Mouse (Mus musculus) cerebellum, adult 2 months (tissue): ENCODE results near the gene Igfbp6. TPM values are rescaled to one million over a fixed set of nuclear protein-coding genes. Genes with fewer than 3 reads are reported as not detected.
A peak's percentile ranks its signal among the peaks of the same experiment; 100 is the strongest.

Source experiments
- DNase-seq, 2 experiments: peaks; one replicate each; pipeline ENCODE4 v3.0.0; 2021
- H3K27ac ChIP-seq: fragments of 200-500 bp; 2 replicates; pipeline ENCODE4 v1.5.1; 2012; ENCODE audit warnings: low read length, control low read depth, inconsistent platforms; ENCODE audit not compliant: insufficient read depth
- H3K27me3 ChIP-seq: fragments of 200-500 bp; 2 replicates; pipeline ENCODE4 v1.6.1; 2012; ENCODE audit warnings: inconsistent platforms, mild to moderate bottlenecking, low read length, moderate library complexity; ENCODE audit not compliant: control insufficient read depth, insufficient read depth
- H3K4me1 ChIP-seq: fragments of 200-500 bp; 2 replicates; pipeline ENCODE4 v1.6.1; 2011; ENCODE audit warnings: low read length; ENCODE audit not compliant: control insufficient read depth, insufficient read depth
- H3K4me3 ChIP-seq: fragments of 200-500 bp; replicated peaks from 2 replicates; pipeline ENCODE3; 2011; ENCODE audit warnings: mild to moderate bottlenecking, low read depth, low read length, control low read depth; ENCODE audit not compliant: insufficient read depth
- CTCF ChIP-seq: fragments of 200-500 bp; IDR thresholded peaks from 2 replicates; pipeline ENCODE4 v1.5.1; 2011; ENCODE audit warnings: low read depth, mild to moderate bottlenecking, control low read depth, low read length, moderate library complexity, borderline replicate concordance; ENCODE audit not compliant: insufficient read depth
- POLR2A ChIP-seq: fragments of 200-500 bp; IDR thresholded peaks from 2 replicates; pipeline ENCODE4 v1.6.1; 2011; ENCODE audit warnings: low read length, control low read depth, borderline replicate concordance; ENCODE audit not compliant: insufficient read depth
- WGBS: fragments of 180-500 bp; shearing (Covaris S2); methylation state at CpG from one replicate; pipeline ENCODE4 v1.1.7; 2018; 5-methylcytosine and 5-hydroxymethylcytosine counted together
- polyA plus RNA-seq: library from polyadenylated mRNA; depleted of rRNA; stranded (reverse); fragments of >200 nt; gene quantifications from 2 replicates; pipeline ENCODE4 v1.2.3, GENCODE M21; 2012

The Igfbp6 gene
- polyA plus RNA-seq, 1 experiment: 15.0 TPM

DNA sequence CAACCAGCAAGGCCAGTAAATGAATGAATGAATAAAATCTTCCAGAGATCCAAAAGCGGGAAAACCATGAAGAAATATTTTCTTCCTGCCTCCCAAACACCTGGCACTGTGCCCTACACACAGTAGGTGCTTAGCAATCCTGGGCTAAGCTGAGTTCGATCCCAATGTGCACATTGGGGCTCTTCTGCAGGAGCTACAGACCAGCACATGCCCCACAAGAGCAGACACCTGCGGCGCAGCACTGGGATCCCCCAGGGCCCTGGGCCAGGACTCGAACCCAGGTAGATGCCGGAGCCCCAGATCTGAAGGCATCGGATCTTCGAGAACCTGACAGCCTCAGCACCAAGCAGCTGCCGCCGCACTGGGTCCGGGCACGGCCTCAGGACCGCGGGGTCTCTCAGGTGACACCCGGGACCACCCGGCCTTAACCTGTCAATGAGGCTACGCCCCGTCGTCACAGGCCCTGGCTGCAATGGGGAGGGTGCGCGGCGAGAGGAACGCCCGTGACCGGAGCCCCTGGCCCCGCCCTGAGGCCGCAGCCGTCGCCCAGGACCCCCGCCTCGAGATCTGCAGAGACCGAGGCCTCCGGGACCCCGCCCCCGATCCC, 8.5 kb upstream of the Igfbp6 start:
- H3K27ac ChIP-seq: peak overlapping the region; percentile 41
- no peak for TF ChIP-seq POLR2A
- TF ChIP-seq CTCF: no peak
- no peak for DNase-seq
- H3K4me3 ChIP-seq: peak overlapping the region; percentile 85
- H3K27me3 ChIP-seq: no peaks in the 10 kb centered on the region
- H3K4me1 ChIP-seq: peaks cover 2% of the 10 kb centered on the region; the same call in 1 of the 2 replicates
- 1% methylated on average over 35 of the region's 35 CpGs for WGBS

DNA sequence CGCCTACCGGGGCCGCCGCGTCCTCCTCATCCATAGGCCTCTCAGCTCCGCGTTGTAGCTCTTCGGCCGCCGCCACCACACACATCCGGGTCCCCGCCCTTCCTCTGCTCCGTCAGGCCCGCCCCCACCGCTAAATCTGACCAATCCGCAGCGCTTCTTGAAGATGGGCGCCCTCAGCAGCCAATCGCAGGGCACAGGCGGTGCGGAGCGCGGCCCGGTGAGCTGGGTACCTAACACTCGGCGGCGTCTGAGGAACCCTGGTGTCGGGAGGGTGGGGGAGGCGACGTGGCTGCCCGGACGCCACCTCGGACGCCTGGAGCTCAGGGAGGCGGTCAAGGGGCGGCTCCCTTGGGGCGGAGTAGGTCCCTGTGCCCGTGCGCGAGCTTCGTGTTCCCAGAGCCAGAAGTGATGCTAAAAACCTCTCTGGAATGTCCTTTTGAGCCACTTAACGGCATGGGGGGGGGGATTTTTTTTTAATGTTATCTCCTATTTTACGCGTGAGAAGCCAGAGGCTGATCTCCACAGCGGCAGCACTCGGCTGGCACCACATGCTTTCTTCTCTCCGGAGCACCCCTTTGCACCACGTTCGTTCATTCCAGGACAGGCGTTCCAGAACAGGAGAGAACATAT, 7.9 kb upstream of the Igfbp6 start, which contains the start of gene Spryd3:
Spryd3 (minus strand) TSS at position 106 of the 630 bp plus-strand sequence.
- TF ChIP-seq CTCF (no peak), POLR2A (peak; percentile 64)
- peak within 1 kb of the TSS; percentile 90 for H3K4me3 ChIP-seq
- under 1% methylated on average over 50 of the region's 50 CpGs for WGBS
- H3K27ac ChIP-seq: peak within 1 kb of the TSS; percentile 87
- peak; percentile 98 to 100 for DNase-seq
- peaks cover 2% of the 10 kb centered on the region; the same call in 1 of the 2 replicates for H3K4me1 ChIP-seq
- no peaks in the 10 kb centered on the region for H3K27me3 ChIP-seq

DNA sequence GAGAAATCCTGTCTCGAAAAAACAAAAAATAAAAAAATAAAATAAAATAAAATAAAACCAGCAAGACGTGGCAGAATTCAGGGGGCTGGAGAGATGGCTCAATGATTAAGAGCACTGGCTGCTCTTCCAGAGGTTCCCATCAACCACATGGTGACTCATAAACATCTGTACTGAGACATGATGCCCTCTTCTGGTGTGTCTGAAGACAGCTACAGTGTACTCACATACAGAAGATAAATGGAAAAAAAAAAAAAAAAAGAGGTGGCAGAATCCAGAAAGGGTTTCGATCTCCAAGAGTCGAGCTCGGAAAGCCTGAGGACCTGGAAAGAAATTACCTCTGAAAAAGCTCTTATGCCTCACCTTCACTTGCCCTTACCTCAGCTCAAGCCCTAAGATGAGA, 3.0 kb upstream of the Igfbp6 start:
- no peak overlapping the region for H3K4me3 ChIP-seq
- 89% methylated on average over 5 of the region's 5 CpGs for WGBS
- TF ChIP-seq CTCF (no peak), POLR2A (no peak)
- no peaks in the 10 kb centered on the region; the same call in 1 of the 2 replicates for H3K27me3 ChIP-seq
- no peak overlapping the region for H3K27ac ChIP-seq
- no peaks in the 10 kb centered on the region for H3K4me1 ChIP-seq
- no peak for DNase-seq

DNA sequence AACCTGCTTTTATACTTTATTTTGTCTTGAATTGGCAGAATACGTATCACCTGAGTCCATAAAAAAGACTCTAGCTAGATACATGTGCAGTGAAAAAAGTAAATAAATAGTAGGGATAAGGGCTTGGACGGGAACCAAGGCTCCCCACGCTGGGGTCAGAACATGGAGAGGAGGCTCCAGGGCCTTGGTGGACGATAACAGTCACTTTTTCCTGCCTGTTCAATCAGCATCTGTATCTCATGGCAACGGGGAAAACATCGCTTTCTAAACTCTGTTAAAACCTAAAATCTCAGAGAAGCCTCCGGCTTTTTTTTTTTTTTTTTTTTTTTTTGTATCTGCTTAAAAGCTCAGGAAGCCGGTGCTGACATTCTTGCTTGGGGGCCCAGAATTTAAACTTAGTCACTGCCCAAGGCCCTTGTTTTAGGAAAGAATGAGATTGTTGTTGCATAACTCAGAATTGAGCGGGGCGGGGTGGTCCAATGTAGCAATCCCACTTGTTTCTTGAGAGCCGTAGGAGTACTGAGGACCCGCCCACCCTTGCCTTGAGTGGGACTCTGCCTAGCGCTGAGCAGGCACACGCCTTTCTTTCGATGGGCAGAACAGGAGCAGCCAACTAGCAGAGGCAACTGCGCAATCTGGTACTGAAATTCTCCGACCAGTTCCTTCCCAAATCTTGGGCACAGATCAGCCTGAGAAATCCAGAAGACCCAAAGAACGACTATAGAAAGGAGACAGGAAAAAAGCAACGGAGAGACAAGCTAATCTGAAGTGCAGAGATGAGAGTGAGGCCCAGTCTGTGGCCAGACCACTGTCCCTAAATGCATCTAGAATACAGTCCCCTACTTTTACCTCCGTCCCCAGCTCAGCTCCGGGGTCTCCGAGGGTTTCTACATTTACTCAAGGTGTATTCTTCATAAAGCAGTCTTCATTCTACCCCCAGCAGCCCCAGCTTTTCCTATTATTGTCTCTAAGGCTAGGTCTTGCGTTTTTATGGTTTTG, 949 bp upstream of the Igfbp6 start:
- Histone ChIP-seq H3K27me3 (no peaks in the 10 kb centered on the region; the same call in 1 of the 2 replicates), H3K4me1 (no peaks in the 10 kb centered on the region), H3K27ac (no peak overlapping the region), H3K4me3 (no peak overlapping the region)
- WGBS: 78% methylated on average over 23 of the region's 23 CpGs
- DNase-seq: no peak
- TF ChIP-seq POLR2A: no peak
- TF ChIP-seq CTCF: no peak

DNA sequence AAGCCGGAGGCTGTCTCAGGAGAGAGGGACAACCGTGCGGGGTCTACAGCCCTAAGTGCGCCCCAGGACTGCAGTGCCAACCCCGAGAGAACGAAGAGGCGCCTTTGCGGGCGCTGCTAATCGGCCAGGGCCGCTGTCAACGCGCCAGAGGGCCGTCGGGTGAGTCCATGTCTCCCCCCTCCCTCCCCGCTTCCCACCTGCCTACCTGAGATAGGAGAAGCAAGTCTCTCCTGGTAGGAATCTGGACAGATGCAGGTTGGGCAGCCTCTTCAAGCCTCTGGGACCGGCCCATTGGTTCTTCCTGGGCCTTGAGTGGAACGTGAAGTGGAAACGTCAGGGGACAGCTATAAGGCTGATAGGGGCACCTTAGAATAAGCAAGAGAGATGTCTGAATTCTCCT, 564 bp downstream of the Igfbp6 start:
- TF ChIP-seq CTCF (no peak), POLR2A (no peak)
- Histone ChIP-seq H3K4me1 (no peaks in the 10 kb centered on the region), H3K4me3 (no peak overlapping the region), H3K27ac (no peak overlapping the region), H3K27me3 (no peaks in the 10 kb centered on the region; the same call in 1 of the 2 replicates)
- DNase-seq: no peak
- 32% methylated on average over 19 of the region's 19 CpGs for WGBS

DNA sequence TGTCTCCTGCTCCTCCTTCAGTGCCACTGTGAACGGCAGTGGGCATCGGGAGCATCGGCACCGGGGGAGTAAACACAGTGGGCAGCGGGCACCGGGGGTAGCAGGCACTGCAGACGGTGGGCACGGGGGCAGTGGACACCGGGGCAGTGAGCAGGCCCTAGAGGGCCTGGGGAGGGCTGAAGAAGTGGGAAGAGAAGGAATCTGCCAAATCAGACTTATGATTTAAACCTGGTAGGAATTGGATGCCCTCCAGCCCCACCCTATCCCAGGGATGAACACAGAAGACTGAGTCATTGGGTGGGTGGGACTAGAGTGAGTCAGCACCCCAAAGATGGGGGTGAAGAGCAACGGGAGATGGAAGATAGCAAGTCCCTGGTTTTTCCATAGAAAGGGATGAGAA, 1.2 kb downstream of the Igfbp6 start:
- no peak for DNase-seq
- 86% methylated on average over 10 of the region's 10 CpGs for WGBS
- Histone ChIP-seq H3K4me1 (no peaks in the 10 kb centered on the region), H3K27ac (no peak overlapping the region), H3K4me3 (no peak overlapping the region), H3K27me3 (no peaks in the 10 kb centered on the region; the same call in 1 of the 2 replicates)
- no peak for TF ChIP-seq CTCF
- TF ChIP-seq POLR2A: no peak

DNA sequence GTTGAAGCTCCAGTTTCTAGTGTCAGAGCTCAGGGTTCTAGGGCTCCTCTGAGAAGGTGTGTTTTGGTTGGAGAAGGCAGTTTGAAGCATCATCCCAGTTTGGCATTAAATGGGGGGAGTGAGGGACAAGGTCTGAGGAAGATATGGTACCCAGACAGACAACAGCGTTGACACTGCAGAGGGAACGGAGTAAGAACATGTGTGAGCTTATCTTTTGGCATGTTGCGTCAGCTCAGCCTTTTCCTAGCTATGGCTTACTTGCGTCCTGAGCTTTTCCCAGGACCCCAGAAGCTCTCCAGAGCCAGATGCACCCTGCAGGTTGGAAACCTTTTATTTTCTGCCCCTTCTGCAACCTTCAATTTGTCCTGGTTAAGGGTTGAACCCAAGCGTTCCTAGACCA, 1.9 kb downstream of the Igfbp6 start:
- Histone ChIP-seq H3K27me3 (no peaks in the 10 kb centered on the region; the same call in 1 of the 2 replicates), H3K4me1 (no peaks in the 10 kb centered on the region), H3K27ac (no peak overlapping the region), H3K4me3 (no peak overlapping the region)
- DNase-seq: no peak
- WGBS: 94% methylated on average over 5 of the region's 5 CpGs
- no peak for TF ChIP-seq POLR2A
- TF ChIP-seq CTCF: no peak
